Mouse (Mus musculus): ENCODE data around the gene Rnf182.

Rnf182 gene

GRCm38 (mm10) chr13:43698506-43698905 is 83.0 kb downstream of the Rnf182 start:
- no peaks in the 10 kb centered on the region; the same call in 1 of the 2 replicates for H3K27me3 ChIP-seq (ENCODE audit: control insufficient read depth, insufficient read depth, low read length, poor library complexity, severe bottlenecking)
- no peaks in the 10 kb centered on the region for H3K36me3 ChIP-seq (ENCODE audit: control insufficient read depth, insufficient read depth, low read length, poor library complexity, severe bottlenecking)
- no peak for DNase-seq (ENCODE audit: low read depth, low spot score)

- no peak for DNase-seq (ENCODE audit: low read depth, low spot score)
- H3K27me3 ChIP-seq (ENCODE audit: control insufficient read depth, insufficient read depth, low read length, poor library complexity, severe bottlenecking): no peaks in the 10 kb centered on the region; the same call in 1 of the 2 replicates
- no peaks in the 10 kb centered on the region for H3K36me3 ChIP-seq (ENCODE audit: control insufficient read depth, insufficient read depth, low read length, poor library complexity, severe bottlenecking)
Observed at GRCm38 (mm10) chr13:43703471-43703870, 88.0 kb downstream of the Rnf182 start.

- no peak for DNase-seq (ENCODE audit: low read depth, low spot score)
- Histone ChIP-seq H3K27me3 (ENCODE audit: control insufficient read depth, insufficient read depth, low read length, poor library complexity, severe bottlenecking) (no peaks in the 10 kb centered on the region; the same call in 1 of the 2 replicates), H3K36me3 (ENCODE audit: control insufficient read depth, insufficient read depth, low read length, poor library complexity, severe bottlenecking) (no peaks in the 10 kb centered on the region)
Observed at GRCm38 (mm10) chr13:43704533-43705116, 89.1 kb downstream of the Rnf182 start.

- Histone ChIP-seq H3K27me3 (ENCODE audit: control insufficient read depth, insufficient read depth, low read length, poor library complexity, severe bottlenecking) (no peaks in the 10 kb centered on the region), H3K36me3 (ENCODE audit: control insufficient read depth, insufficient read depth, low read length, poor library complexity, severe bottlenecking) (no peaks in the 10 kb centered on the region)
- no peak for DNase-seq (ENCODE audit: low read depth, low spot score)
Observed at GRCm38 (mm10) chr13:43706387-43706786, 90.9 kb downstream of the Rnf182 start.

- Histone ChIP-seq H3K27me3 (ENCODE audit: control insufficient read depth, insufficient read depth, low read length, poor library complexity, severe bottlenecking) (no peaks in the 10 kb centered on the region), H3K36me3 (ENCODE audit: control insufficient read depth, insufficient read depth, low read length, poor library complexity, severe bottlenecking) (no peaks in the 10 kb centered on the region)
- DNase-seq (ENCODE audit: low read depth, low spot score): no peak
Observed at GRCm38 (mm10) chr13:43709529-43709928, 94.0 kb downstream of the Rnf182 start.

GRCm38 (mm10) chr13:43711708-43712314 is 96.3 kb downstream of the Rnf182 start:
- H3K27me3 ChIP-seq (ENCODE audit: control insufficient read depth, insufficient read depth, low read length, poor library complexity, severe bottlenecking): no peaks in the 10 kb centered on the region
- no peak for DNase-seq (ENCODE audit: low read depth, low spot score)
- H3K36me3 ChIP-seq (ENCODE audit: control insufficient read depth, insufficient read depth, low read length, poor library complexity, severe bottlenecking): no peaks in the 10 kb centered on the region

GRCm38 (mm10) chr13:43714741-43715140 is 99.2 kb downstream of the Rnf182 start:
- no peaks in the 10 kb centered on the region for H3K36me3 ChIP-seq (ENCODE audit: control insufficient read depth, insufficient read depth, low read length, poor library complexity, severe bottlenecking)
- no peak for DNase-seq (ENCODE audit: low read depth, low spot score)
- no peaks in the 10 kb centered on the region; the same call in 1 of the 2 replicates for H3K27me3 ChIP-seq (ENCODE audit: control insufficient read depth, insufficient read depth, low read length, poor library complexity, severe bottlenecking)

GRCm38 (mm10) chr13:43715466-43715865 is 100.0 kb downstream of the Rnf182 start:
- no peaks in the 10 kb centered on the region for H3K36me3 ChIP-seq (ENCODE audit: control insufficient read depth, insufficient read depth, low read length, poor library complexity, severe bottlenecking)
- no peak for DNase-seq (ENCODE audit: low read depth, low spot score)

GRCm38 (mm10) chr13:43716514-43717036 is 101.1 kb downstream of the Rnf182 start:
- H3K27me3 ChIP-seq (ENCODE audit: control insufficient read depth, insufficient read depth, low read length, poor library complexity, severe bottlenecking): no peaks in the 10 kb centered on the region; the same call in 1 of the 2 replicates
- no peaks in the 10 kb centered on the region for H3K36me3 ChIP-seq (ENCODE audit: control insufficient read depth, insufficient read depth, low read length, poor library complexity, severe bottlenecking)
- DNase-seq (ENCODE audit: low read depth, low spot score): no peak

More at GRCm38 (mm10) chr13:43715466-43715865, 100.0 kb downstream of the Rnf182 start:
- H3K27me3 ChIP-seq (ENCODE audit: control insufficient read depth, insufficient read depth, low read length, poor library complexity, severe bottlenecking): no peaks in the 10 kb centered on the region; the same call in 1 of the 2 replicates

- no peaks in the 10 kb centered on the region for H3K36me3 ChIP-seq (ENCODE audit: control insufficient read depth, insufficient read depth, low read length, poor library complexity, severe bottlenecking)
- no peak for DNase-seq (ENCODE audit: low read depth, low spot score)
- no peaks in the 10 kb centered on the region; the same call in 1 of the 2 replicates for H3K27me3 ChIP-seq (ENCODE audit: control insufficient read depth, insufficient read depth, low read length, poor library complexity, severe bottlenecking)
Observed at GRCm38 (mm10) chr13:43718173-43718572, 102.7 kb downstream of the Rnf182 start.

- H3K36me3 ChIP-seq (ENCODE audit: control insufficient read depth, insufficient read depth, low read length, poor library complexity, severe bottlenecking): no peaks in the 10 kb centered on the region
- no peak for DNase-seq (ENCODE audit: low read depth, low spot score)
- H3K27me3 ChIP-seq (ENCODE audit: control insufficient read depth, insufficient read depth, low read length, poor library complexity, severe bottlenecking): no peaks in the 10 kb centered on the region; the same call in 1 of the 2 replicates
Observed at GRCm38 (mm10) chr13:43720496-43720895, 105.0 kb downstream of the Rnf182 start.

Measured in splenic B cell, adult 2 months (primary cell).